Mouse (Mus musculus) CH12.LX (cell line): ENCODE results near the gene Grap. TPM values are rescaled to one million over a fixed set of nuclear protein-coding genes. Genes with fewer than 3 reads are reported as not detected.

Experiments
- DNase-seq: peaks from one replicate; pipeline ENCODE4 v3.0.0-alpha.2; 2013; ENCODE audit errors: extremely low read depth
- H3K27ac ChIP-seq: 2 replicates; pipeline ENCODE4 v1.5.1; 2012; ENCODE audit warnings: low read depth, mild to moderate bottlenecking, control low read depth, moderate library complexity; ENCODE audit not compliant: insufficient read depth
- H3K27me3 ChIP-seq: replicated peaks from 2 replicates; pipeline ENCODE3; 2012; ENCODE audit warnings: inconsistent platforms
- H3K36me3 ChIP-seq, 2 experiments: replicated peaks in 1 of 2; 2 replicates each; pipeline versions ENCODE3 to v1.6.1; 2012; ENCODE audit warnings: inconsistent platforms in 1 of 2, low read length in 1 of 2, mild to moderate bottlenecking in 1 of 2, mixed read lengths in 1 of 2, moderate library complexity in 1 of 2; ENCODE audit not compliant: control insufficient read depth in 1 of 2, insufficient read depth in 1 of 2
- H3K4me1 ChIP-seq, 2 experiments: 2 replicates each; pipeline ENCODE4 v1.6.1; 2012; ENCODE audit warnings: inconsistent platforms in 1 of 2, moderate library complexity in 1 of 2; ENCODE audit not compliant: insufficient read depth in 2 of 2, control insufficient read depth in 1 of 2
- H3K4me2 ChIP-seq: 2 replicates; pipeline ENCODE4 v1.6.1; 2012; ENCODE audit warnings: low read depth, mild to moderate bottlenecking, control low read depth; ENCODE audit not compliant: poor library complexity, insufficient read depth, severe bottlenecking
- H3K4me3 ChIP-seq, 3 experiments: fragments of 150-350 bp in 1 of 3; sonication (generic) in 1 of 3; replicated peaks in 1 of 3; 2 replicates each; pipeline versions ENCODE3 to v1.5.1; 2011 to 2012; ENCODE audit warnings: low read depth in 2 of 3, low read length in 2 of 3, mild to moderate bottlenecking in 2 of 3, moderate library complexity in 2 of 3, control low read depth in 1 of 3, improper control_type of control experiment in 1 of 3, inconsistent platforms in 1 of 3, mixed read lengths in 1 of 3; ENCODE audit not compliant: poor library complexity in 1 of 3
- H3K79me2 ChIP-seq: replicated peaks from 2 replicates; pipeline ENCODE4 v1.6.1; 2012; ENCODE audit warnings: mild to moderate bottlenecking, moderate library complexity; ENCODE audit not compliant: control insufficient read depth, poor library complexity, insufficient read depth, severe bottlenecking; ENCODE audit errors: extremely low read depth
- H3K9ac ChIP-seq: 2 replicates; pipeline ENCODE4 v1.6.1; 2012; ENCODE audit warnings: low read depth, mild to moderate bottlenecking, control low read depth, moderate library complexity; ENCODE audit not compliant: insufficient read depth
- H3K9me3 ChIP-seq: replicated peaks from 2 replicates; pipeline ENCODE3; 2012; ENCODE audit warnings: low read length, inconsistent platforms, mixed read lengths
- BHLHE40 ChIP-seq: IDR thresholded peaks from 2 replicates; pipeline ENCODE4 v1.6.1; 2011; ENCODE audit warnings: mild to moderate bottlenecking, low read depth, low read length, improper control_type of control experiment
- CHD1 ChIP-seq: IDR thresholded peaks from 2 replicates; pipeline ENCODE4 v1.6.1; 2012; ENCODE audit warnings: low read depth, low read length, improper control_type of control experiment, inconsistent platforms
- CTCF ChIP-seq, 2 experiments: IDR thresholded peaks in 1 of 2; conservative IDR thresholded peaks in 1 of 2; 2 replicates each; pipeline ENCODE4 v1.5.1; 2011 to 2012; ENCODE audit warnings: low read depth in 2 of 2, low read length in 2 of 2, improper control_type of control experiment in 1 of 2, inconsistent platforms in 1 of 2, mild to moderate bottlenecking in 1 of 2, moderate library complexity in 1 of 2
- E2F4 ChIP-seq: IDR thresholded peaks from 2 replicates; pipeline ENCODE4 v1.6.1; 2011; ENCODE audit warnings: low read depth, low read length, improper control_type of control experiment; ENCODE audit not compliant: insufficient replicate concordance
- ELF1 ChIP-seq: IDR thresholded peaks from 2 replicates; pipeline ENCODE4 v1.6.1; 2014; ENCODE audit warnings: low read depth, mild to moderate bottlenecking, inconsistent platforms, low read length, improper control_type of control experiment
- EP300 ChIP-seq: IDR thresholded peaks from 2 replicates; pipeline ENCODE4 v1.6.1; 2011; ENCODE audit warnings: low read length, improper control_type of control experiment
- HCFC1 ChIP-seq: IDR thresholded peaks from 2 replicates; pipeline ENCODE4 v1.6.1; 2012; ENCODE audit warnings: low read depth, mild to moderate bottlenecking, inconsistent platforms, low read length, improper control_type of control experiment
- IRF4 ChIP-seq: IDR thresholded peaks from 2 replicates; pipeline ENCODE4 v1.6.1; 2014; ENCODE audit warnings: low read depth, mild to moderate bottlenecking, inconsistent platforms, low read length, improper control_type of control experiment
- JUND ChIP-seq: conservative IDR thresholded peaks from 2 replicates; pipeline ENCODE4 v1.6.1; 2011; ENCODE audit warnings: low read depth, low read length, improper control_type of control experiment
- KAT2A ChIP-seq: IDR thresholded peaks from 2 replicates; pipeline ENCODE4 v1.6.1; 2012; ENCODE audit warnings: low read length, improper control_type of control experiment, inconsistent platforms; ENCODE audit not compliant: insufficient replicate concordance
- MAFK ChIP-seq: IDR thresholded peaks from 2 replicates; pipeline ENCODE4 v1.6.1; 2011; ENCODE audit warnings: low read length, improper control_type of control experiment; ENCODE audit not compliant: insufficient replicate concordance
- MEF2A ChIP-seq: IDR thresholded peaks from 2 replicates; pipeline ENCODE4 v1.6.1; 2014; ENCODE audit warnings: low read depth, mild to moderate bottlenecking, inconsistent platforms, low read length, improper control_type of control experiment, borderline replicate concordance
- MXI1 ChIP-seq: IDR thresholded peaks from 2 replicates; pipeline ENCODE4 v1.6.1; 2011; ENCODE audit warnings: mild to moderate bottlenecking, low read depth, low read length, improper control_type of control experiment
- MYC ChIP-seq: IDR thresholded peaks from 2 replicates; pipeline ENCODE4 v1.6.1; 2011; ENCODE audit warnings: low read depth, mild to moderate bottlenecking, improper control_type of control experiment, low read length
- PAX5 ChIP-seq: IDR thresholded peaks from 2 replicates; pipeline ENCODE4 v1.6.1; 2012; ENCODE audit warnings: low read length, inconsistent platforms, mixed read lengths
- POLR2A ChIP-seq: IDR thresholded peaks from 2 replicates; pipeline ENCODE4 v1.6.1; 2011; ENCODE audit warnings: low read depth, mild to moderate bottlenecking, improper control_type of control experiment, low read length
- POLR2AphosphoS2 ChIP-seq: IDR thresholded peaks from 2 replicates; pipeline ENCODE4 v1.6.1; 2011; ENCODE audit warnings: low read depth, low read length, improper control_type of control experiment
- RAD21 ChIP-seq: IDR thresholded peaks from 2 replicates; pipeline ENCODE4 v1.6.1; 2011; ENCODE audit warnings: low read depth, mild to moderate bottlenecking, low read length, improper control_type of control experiment, moderate library complexity
- RCOR1 ChIP-seq: conservative IDR thresholded peaks from 2 replicates; pipeline ENCODE4 v1.6.1; 2012; ENCODE audit warnings: low read depth, mild to moderate bottlenecking, inconsistent platforms, low read length, improper control_type of control experiment
- SMC3 ChIP-seq: IDR thresholded peaks from 2 replicates; pipeline ENCODE4 v1.6.1; 2011; ENCODE audit warnings: low read depth, low read length, improper control_type of control experiment
- TBP ChIP-seq: conservative IDR thresholded peaks from 2 replicates; pipeline ENCODE4 v1.6.1; 2011; ENCODE audit warnings: low read depth, low read length, improper control_type of control experiment
- TCF12 ChIP-seq: IDR thresholded peaks from 2 replicates; pipeline ENCODE4 v1.6.1; 2014; ENCODE audit warnings: low read depth, mild to moderate bottlenecking, inconsistent platforms, low read length, improper control_type of control experiment
- UBTF ChIP-seq: IDR thresholded peaks from 2 replicates; pipeline ENCODE4 v1.6.1; 2012; ENCODE audit warnings: low read depth, mild to moderate bottlenecking, inconsistent platforms, low read length, improper control_type of control experiment, moderate library complexity
- ZKSCAN1 ChIP-seq: IDR thresholded peaks from 2 replicates; pipeline ENCODE4 v1.6.1; 2012; ENCODE audit warnings: low read depth, inconsistent platforms, low read length, improper control_type of control experiment, borderline replicate concordance
- ZMIZ1 ChIP-seq: IDR thresholded peaks from 2 replicates; pipeline ENCODE4 v1.6.1; 2012; ENCODE audit warnings: low read depth, mild to moderate bottlenecking, inconsistent platforms, low read length, improper control_type of control experiment
- ZNF384 ChIP-seq: IDR thresholded peaks from 2 replicates; pipeline ENCODE4 v1.6.1; 2012; ENCODE audit warnings: low read depth, low read length, improper control_type of control experiment, inconsistent platforms
- dilution Hi-C: fragments of 300-500 bp; cut with MboI; formaldehyde crosslinking; loops from 2 replicates; pipeline ENCODE4 v1.14.3; 2020; ENCODE audit warnings: low sequenced_read_pairs; ENCODE audit not compliant: extremely low pct_unique_long_range_greater_than_20kb, extremely low pct_ligation_motif_present
- in situ Hi-C: fragments of 300-500 bp; cut with MboI; formaldehyde crosslinking; loops from 3 replicates; pipeline ENCODE4 v1.14.3; 2019; ENCODE audit warnings: low sequenced_read_pairs, low pct_ligation_motif_present, low pct_unique_long_range_greater_than_20kb, mixed read lengths
- polyA plus RNA-seq: library from polyadenylated mRNA; unstranded; fragments of >175 nt; gene quantifications from 2 replicates; pipeline ENCODE4 v1.2.1, GENCODE M21; 2012; ENCODE audit warnings: low read depth; ENCODE audit not compliant: insufficient read length
- total RNA-seq, 2 experiments: library from RNA; depleted of rRNA; stranded (reverse); fragments of 300-350 nt in 1 of 2; fragments of >200 nt in 1 of 2; gene quantifications; 2 replicates each; pipeline ENCODE4 v1.2.3; 2012 to 2014

Grap gene
- total and polyA plus RNA-seq, 3 experiments, result 274 to 412 (median 280) TPM

DNA sequence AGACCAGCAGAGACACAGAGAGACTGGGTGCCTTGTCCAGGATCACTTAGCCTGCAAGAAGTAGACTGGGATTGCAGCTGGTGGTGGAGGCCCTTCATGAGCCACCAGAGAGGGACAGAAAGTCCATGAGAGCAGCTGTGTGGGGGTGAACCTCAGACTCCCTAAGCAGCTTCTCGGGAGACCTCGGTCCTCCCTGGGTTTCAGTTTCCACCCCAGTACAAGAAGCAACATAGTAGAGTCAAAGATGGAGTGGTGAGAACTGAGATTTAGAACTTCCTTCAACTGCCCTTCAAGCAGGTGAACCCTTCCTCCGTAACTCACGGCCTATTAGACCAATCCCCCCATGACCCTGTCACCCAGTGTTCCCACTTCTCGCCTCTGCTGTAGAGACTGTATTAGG lies 9.1 kb downstream of the Grap start (continued):
- TF ChIP-seq TBP (no peak), PAX5 (no peak), TCF12 (peak; percentile 52), UBTF (no peak)
- TF ChIP-seq, all 38 proteins: peak for 10

DNA sequence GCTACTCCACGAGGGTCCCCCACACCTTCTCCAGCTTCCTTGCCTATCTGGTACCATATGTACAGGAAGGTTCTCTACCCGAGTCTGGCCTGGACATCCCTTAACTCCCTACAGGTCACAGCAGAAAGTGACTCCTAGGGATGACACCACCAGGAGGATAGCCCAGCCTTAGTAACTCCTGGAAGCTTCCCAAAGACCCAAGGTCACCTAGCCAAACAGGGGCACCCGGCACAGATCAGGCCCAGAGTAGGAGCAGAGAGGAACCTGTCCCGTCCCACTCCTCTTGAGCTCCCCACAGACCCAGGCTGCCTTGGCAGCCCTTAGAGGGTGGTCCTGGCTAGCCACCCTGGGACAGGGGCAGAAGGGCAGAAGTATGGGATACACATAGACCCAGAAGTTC lies 12.3 kb downstream of the Grap start:
- in situ Hi-C loops (loop anchor here (5.0 kb wide), 1 partner anchor 37 kb away; no protein-coding TSS in a partner anchor), dilution Hi-C loops (no loop called here)
- no peaks in the 10 kb centered on the region for H3K9me3 ChIP-seq
- no peak for DNase-seq
- H3K36me3 ChIP-seq, result peaks cover 97 to 99% of the 10 kb centered on the region in 2 experiments
- H3K27me3 ChIP-seq, result no peaks in the 10 kb centered on the region
- TF ChIP-seq POLR2A (no peak), E2F4 (no peak), UBTF (no peak), RCOR1 (no peak), CTCF (conservative IDR thresholded peaks at IDR 0.05 in 1 of 2, IDR thresholded peaks at IDR 0.05 in 1 of 2; ENCODE audit: low read depth in 2 of 2, low read length in 2 of 2) (no peak), MYC (no peak), MXI1 (no peak), SMC3 (no peak), HCFC1 (no peak), TBP (no peak), TCF12 (no peak), BHLHE40 (no peak), MEF2A (no peak), MAFK (no peak)
- peak overlapping the region; percentile 56 for H3K27ac ChIP-seq
- no peak overlapping the region for H3K4me3 ChIP-seq
- H3K79me2 ChIP-seq, result peaks cover 62% of the 10 kb centered on the region
- H3K4me1 ChIP-seq, result peaks cover 80 to 99% of the 10 kb centered on the region in 2 experiments
- no peak overlapping the region for H3K9ac ChIP-seq
- H3K4me2 ChIP-seq, result no peak overlapping the region

DNA sequence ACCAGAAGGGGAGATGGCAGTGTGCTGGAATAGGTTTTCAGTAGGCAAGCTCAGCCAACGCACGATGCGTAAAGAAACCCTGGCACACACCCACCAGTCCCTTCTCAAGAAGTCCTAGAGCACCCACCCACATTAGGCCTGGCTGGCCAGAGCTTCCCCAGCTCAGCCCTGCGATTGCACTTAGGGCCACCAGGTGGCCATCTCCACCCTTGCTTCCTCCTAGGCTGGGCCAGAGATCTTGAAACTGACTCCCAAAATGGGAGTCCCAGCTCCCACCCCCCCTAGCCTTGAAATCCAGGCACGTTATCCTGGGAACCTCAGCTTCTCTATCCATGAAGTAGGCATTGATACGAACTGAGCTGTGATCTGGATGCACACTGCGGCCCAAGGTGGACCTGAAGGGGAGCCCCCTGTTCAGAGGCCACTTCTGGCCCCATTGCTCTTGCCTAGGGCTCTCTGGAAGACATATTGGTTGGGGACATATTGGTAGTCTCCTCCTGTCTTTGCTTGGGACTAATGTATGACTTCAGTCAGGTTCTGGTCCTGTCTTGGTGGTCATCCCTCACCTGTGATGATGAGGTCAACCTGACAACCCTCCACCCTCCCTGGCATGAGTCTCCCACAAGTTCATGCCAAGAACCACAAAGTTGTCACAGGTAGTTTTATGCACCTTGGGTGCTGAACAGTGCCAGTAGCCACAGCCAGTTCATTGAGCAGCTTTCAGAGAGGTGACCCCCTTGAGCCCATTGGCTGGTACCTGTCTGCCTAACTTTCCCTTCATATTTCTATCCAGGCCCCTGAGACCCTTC lies 13.1 kb downstream of the Grap start:
- dilution Hi-C loops, result no loop called here
- peaks cover 55% of the 10 kb centered on the region for H3K79me2 ChIP-seq
- in situ Hi-C loops, result loop anchor here (5.0 kb wide), 1 partner anchor 36 kb away; no protein-coding TSS in a partner anchor
- no peaks in the 10 kb centered on the region for H3K9me3 ChIP-seq
- H3K27me3 ChIP-seq, result no peaks in the 10 kb centered on the region
- DNase-seq, result peak; percentile 75
- H3K4me1 ChIP-seq, result peaks cover 74 to 100% of the 10 kb centered on the region in 2 experiments
- no peak overlapping the region for H3K4me3 ChIP-seq
- H3K27ac ChIP-seq, result peak overlapping the region; percentile 61
- peaks cover 98 to 100% of the 10 kb centered on the region in 2 experiments for H3K36me3 ChIP-seq
- no peak overlapping the region for H3K4me2 ChIP-seq
- H3K9ac ChIP-seq, result no peak overlapping the region
- TF ChIP-seq SMC3, result peak; percentile 92
- TF ChIP-seq ZNF384, result no peak
- peak; percentile 33; the same call in 1 of the 2 replicates for TF ChIP-seq TCF12
- peak; percentile 86 for TF ChIP-seq ZMIZ1
- no peak; the same call in 1 of the 2 replicates for TF ChIP-seq HCFC1
- TF ChIP-seq POLR2AphosphoS2, result 0 out of 2 replicates have a peak, but pooled peaks have one; percentile 65
- TF ChIP-seq ZKSCAN1, result no peak
- peak; percentile 59 for TF ChIP-seq IRF4
- TF ChIP-seq ELF1, result peak; percentile 44
- peak; percentile 72 to 90 for TF ChIP-seq CTCF (conservative IDR thresholded peaks at IDR 0.05 in 1 of 2, IDR thresholded peaks at IDR 0.05 in 1 of 2; ENCODE audit: low read depth in 2 of 2, low read length in 2 of 2)
- TF ChIP-seq TBP, result no peak
- TF ChIP-seq RCOR1, result 0 out of 2 replicates have a peak, but pooled peaks have one; percentile 52
- TF ChIP-seq EP300, result no peak
- no peak for TF ChIP-seq MAFK
- TF ChIP-seq KAT2A, result no peak
- no peak for TF ChIP-seq E2F4
- TF ChIP-seq JUND, result no peak
- TF ChIP-seq BHLHE40, result no peak
- peak; percentile 12 for TF ChIP-seq POLR2A
- TF ChIP-seq PAX5, result no peak
- 0 out of 2 replicates have a peak, but pooled peaks have one; percentile 59 for TF ChIP-seq CHD1
- TF ChIP-seq RAD21, result peak; percentile 80
